Mouse (Mus musculus): ENCODE results near the gene Cyp2j12.
"Not testable (repeated sequence)": the region's sequence is repeated elsewhere in the genome, so short reads cannot be mapped to it uniquely, and the experiment has no call there.

Gene Cyp2j12

GRCm38 (mm10) chr4:96140732-96141467, at the start of gene Cyp2j12:
TSS of gene Cyp2j12 (minus strand) at chr4:96141152.
- no peak for DNase-seq

GRCm38 (mm10) chr4:96189321-96189720, 48.4 kb upstream of the Cyp2j12 start:
- DNase-seq: not testable (repeated sequence)

- DNase-seq: not testable (repeated sequence)
These were observed 47.7 kb upstream of the Cyp2j12 start for GRCm38 (mm10) chr4:96188671-96189070.

GRCm38 (mm10) chr4:96188146-96188545, 47.2 kb upstream of the Cyp2j12 start:
- DNase-seq: not testable (repeated sequence)

- not testable (repeated sequence) for DNase-seq
These were observed 43.8 kb upstream of the Cyp2j12 start for GRCm38 (mm10) chr4:96184716-96185115.

GRCm38 (mm10) chr4:96162839-96163238, 21.9 kb upstream of the Cyp2j12 start:
- DNase-seq: no peak

- no peak for DNase-seq
These were observed 20.6 kb upstream of the Cyp2j12 start for GRCm38 (mm10) chr4:96161575-96161974.

- DNase-seq: no peak
These were observed 1.7 kb downstream of the Cyp2j12 start for GRCm38 (mm10) chr4:96139226-96139625.

GRCm38 (mm10) chr4:96134246-96134645, 6.7 kb downstream of the Cyp2j12 start:
- no peak for DNase-seq

- no peak for DNase-seq
These were observed 44.1 kb downstream of the Cyp2j12 start for GRCm38 (mm10) chr4:96096841-96097240.

- no peak for DNase-seq
These were observed 49.1 kb downstream of the Cyp2j12 start for GRCm38 (mm10) chr4:96091869-96092268.

GRCm38 (mm10) chr4:96089356-96090048, 51.5 kb downstream of the Cyp2j12 start:
- not testable (repeated sequence) for DNase-seq

- no peak for DNase-seq
These were observed 62.6 kb downstream of the Cyp2j12 start for GRCm38 (mm10) chr4:96078308-96078707.

GRCm38 (mm10) chr4:96077261-96078125, 63.5 kb downstream of the Cyp2j12 start, which contains the start of gene Cyp2j13:
TSS of gene Cyp2j13 (minus strand) at chr4:96077546.
- DNase-seq: no peak

GRCm38 (mm10) chr4:96062045-96062444, 78.9 kb downstream of the Cyp2j12 start:
- DNase-seq: no peak

- DNase-seq: no peak
These were observed 80.8 kb downstream of the Cyp2j12 start for GRCm38 (mm10) chr4:96060106-96060505.
